Comparison of ENCODE assay signal across 8 mouse cellular contexts in genomic region chr19:3769533-3769932, GRCm38 (mm10). TPM values are rescaled to one million over a fixed set of nuclear protein-coding genes. Genes with fewer than 3 reads are reported as not detected.
DNase-seq lines count a peak whose midpoint lies in the region; ATAC-seq and TF ChIP-seq lines count a peak whose summit lies in the region.

No protein-coding gene starts in this region.

- DNase-seq in heart, adult 2 months: no peak
- DNase-seq in heart, adult 8-10 months (ENCODE audit: low spot score): no peak
- DNase-seq in forebrain, postnatal 0 days: no peak
- no peak for DNase-seq in embryo, embryonic 9.5 days (ENCODE audit: extremely low spot score)
- DNase-seq in right cerebral cortex, postnatal 14 days: no peak
- DNase-seq in lung, adult 18-20 months: no peak

- peak overlapping the region; percentile 99 for H3K27ac ChIP-seq in heart, adult 2 months
- no peak overlapping the region for H3K27ac ChIP-seq in forebrain, postnatal 0 days (ENCODE audit: low read depth, low read length)
- H3K27ac ChIP-seq in liver, embryonic 16.5 days (ENCODE audit: low read length): peak overlapping the region; percentile 99

- H3K36me3 ChIP-seq in heart, adult 2 months (ENCODE audit: control insufficient read depth, insufficient read depth, low read length): peaks cover 3% of the 10 kb centered on the region
- peaks cover 14% of the 10 kb centered on the region for H3K36me3 ChIP-seq in E14TG2a.4 (ENCODE audit: insufficient read depth, low read length)
- no peaks in the 10 kb centered on the region for H3K36me3 ChIP-seq in forebrain, postnatal 0 days (ENCODE audit: insufficient read depth)
- H3K36me3 ChIP-seq in liver, embryonic 16.5 days (ENCODE audit: control insufficient read depth, insufficient read depth): no peaks in the 10 kb centered on the region

- TF ChIP-seq POLR2A in heart, adult 2 months (IDR thresholded peaks at IDR 0.05; ENCODE audit: insufficient read depth, low read depth, low read length): no peak

- H3K9me3 ChIP-seq in E14TG2a.4 (ENCODE audit: low read length): no peaks in the 10 kb centered on the region
- no peaks in the 10 kb centered on the region for H3K9me3 ChIP-seq in forebrain, postnatal 0 days (ENCODE audit: low read length)
- H3K9me3 ChIP-seq in liver, embryonic 16.5 days (replicated peaks; ENCODE audit: control insufficient read depth, low read length): no peaks in the 10 kb centered on the region

- ATAC-seq in forebrain, postnatal 0 days: no peak
- no peak for ATAC-seq in liver, embryonic 16.5 days (ENCODE audit: low read depth)

- no peak overlapping the region for H3K9ac ChIP-seq in heart, adult 2 months (ENCODE audit: low read depth, low read length)
- H3K9ac ChIP-seq in forebrain, postnatal 0 days: no peak overlapping the region; the same call in 1 of the 2 replicates
- peak overlapping the region; percentile 99 for H3K9ac ChIP-seq in liver, embryonic 16.5 days (ENCODE audit: low read depth, low read length)

- peak overlapping the region; percentile 92 for H3K4me2 ChIP-seq in forebrain, postnatal 0 days (ENCODE audit: low read depth)
- peak overlapping the region; percentile 86 for H3K4me2 ChIP-seq in liver, embryonic 16.5 days (ENCODE audit: low read depth, low read length)

- no peaks in the 10 kb centered on the region for H3K27me3 ChIP-seq in heart, adult 2 months (ENCODE audit: control insufficient read depth, insufficient read depth, low read length)
- peaks cover 27% of the 10 kb centered on the region for H3K27me3 ChIP-seq in E14TG2a.4 (ENCODE audit: insufficient read depth, low read length)
- H3K27me3 ChIP-seq in forebrain, postnatal 0 days (ENCODE audit: insufficient read depth, low read length): no peaks in the 10 kb centered on the region
- H3K27me3 ChIP-seq in liver, embryonic 16.5 days (ENCODE audit: control insufficient read depth, insufficient read depth, low read depth, low read length): 0 out of 2 replicates have a peak, but pooled peaks cover 3% of the 10 kb centered on the region

- H3K79me2 ChIP-seq in heart, adult 2 months (replicated peaks; ENCODE audit: control insufficient read depth, insufficient read depth, low read length): no peaks in the 10 kb centered on the region; the same call in 1 of the 2 replicates

- H3K4me3 ChIP-seq in heart, adult 2 months: peak overlapping the region; percentile 99
- H3K4me3 ChIP-seq in E14TG2a.4 (replicated peaks; ENCODE audit: low read length): peak overlapping the region; percentile 95
- H3K4me3 ChIP-seq in forebrain, postnatal 0 days (ENCODE audit: low read depth, low read length): peak overlapping the region; percentile 64
- H3K4me3 ChIP-seq in liver, embryonic 16.5 days (ENCODE audit: low read depth, low read length): peak overlapping the region; percentile 95

- TF ChIP-seq CTCF in heart, adult 2 months (IDR thresholded peaks at IDR 0.05): peak; percentile 21; the same call in 1 of the 2 replicates
- no peak for TF ChIP-seq CTCF in E14TG2a.4 (conservative IDR thresholded peaks at IDR 0.05; ENCODE audit: low read length)
- TF ChIP-seq CTCF in forebrain, postnatal 0 days (IDR thresholded peaks at IDR 0.05; ENCODE audit: low read depth): 0 out of 2 replicates have a peak, but pooled peaks have one; percentile 2

- H3K4me1 ChIP-seq in heart, adult 2 months (ENCODE audit: control insufficient read depth, insufficient read depth, low read length): peaks cover 9% of the 10 kb centered on the region
- peaks cover 36% of the 10 kb centered on the region for H3K4me1 ChIP-seq in E14TG2a.4 (replicated peaks; ENCODE audit: low read depth, low read length)
- peaks cover 22% of the 10 kb centered on the region for H3K4me1 ChIP-seq in forebrain, postnatal 0 days (ENCODE audit: insufficient read depth)
- H3K4me1 ChIP-seq in liver, embryonic 16.5 days (ENCODE audit: control insufficient read depth, low read depth, low read length): peaks cover 15% of the 10 kb centered on the region

- TF ChIP-seq EP300 in heart, adult 2 months (IDR thresholded peaks at IDR 0.05; ENCODE audit: insufficient read depth, low read depth, low read length): no peak

- WGBS in heart, adult 2 months: 68% methylated on average over 6 of the region's 6 CpGs
- WGBS in forebrain, postnatal 0 days: 85% methylated on average over 6 of the region's 6 CpGs
- 72% methylated on average over 6 of the region's 6 CpGs for WGBS in liver, embryonic 16.5 days (ENCODE audit: insufficient replicate concordance)

- intact Hi-C loops in heart, adult 2 months (cut with DNase I): loop anchor here (2.0 to 5.0 kb wide), 2 partner anchors 143 to 447 kb away; partner anchors contain the start of genes Cpt1a and Ndufs8

RNA-seq across cellular contexts. Expression of gene Kmt5b, which starts 2.3 kb away (rescaled TPM):
- total RNA-seq in heart, adult 2 months (2021): 10 to 100 TPM; 27.9 to 30.6 TPM
- polyA plus RNA-seq in heart, adult 2 months (2012; rRNA removed): 9.3 and 13.7 TPM in 2 replicates
- total RNA-seq in heart, adult 8-10 months (2022): 10 to 100 TPM; 23.7 to 29.4 (median 28.2) TPM
- 80.7 and 103 TPM in 2 replicates for total RNA-seq in forebrain, postnatal 0 days (2014; rRNA removed)
- polyA plus RNA-seq in forebrain, postnatal 0 days (2015; fragmentation: Nextera tagmentation; extraction: Ambion mirVana): 24.3 and 38.1 TPM in 2 replicates
- polyA plus RNA-seq in liver, embryonic 16.5 days (2015; fragmentation: Nextera tagmentation; extraction: Ambion mirVana): 6.7 and 7.4 TPM in 2 replicates
